Mouse (Mus musculus): ENCODE measurements around the gene Fam149a. TPM values are rescaled to one million over a fixed set of nuclear protein-coding genes. Genes with fewer than 3 reads are reported as not detected.

Gene Fam149a
- polyA plus RNA-seq, 1 experiment from 2014 or later = 13.1 TPM

- H3K9me3 ChIP-seq = no peaks in the 10 kb centered on the region
- DNase-seq (ENCODE audit: low spot score) = no peak
- no peaks in the 10 kb centered on the region for H3K36me3 ChIP-seq (replicated peaks)
- H3K4me1 ChIP-seq = peaks cover 16% of the 10 kb centered on the region
- H3K27ac ChIP-seq (replicated peaks) = no peak overlapping the region
- 64% methylated on average over 6 of the region's 6 CpGs for WGBS
- H3K4me3 ChIP-seq = no peak overlapping the region
- H3K27me3 ChIP-seq (replicated peaks; ENCODE audit: low read depth, poor library complexity, severe bottlenecking) = no peaks in the 10 kb centered on the region
These were observed 19.8 kb downstream of the Fam149a start for GRCm38 (mm10) chr8:45362323-45362722.

GRCm38 (mm10) chr8:45359091-45359605 is 22.9 kb downstream of the Fam149a start:
- Histone ChIP-seq H3K4me3 (peak overlapping the region; percentile 78; the same call in 1 of the 2 replicates), H3K27me3 (replicated peaks; ENCODE audit: low read depth, poor library complexity, severe bottlenecking) (no peaks in the 10 kb centered on the region), H3K27ac (replicated peaks) (peak overlapping the region; percentile 89; the same call in 1 of the 2 replicates), H3K36me3 (replicated peaks) (peaks cover 2% of the 10 kb centered on the region; the same call in 1 of the 2 replicates), H3K4me1 (peaks cover 16% of the 10 kb centered on the region), H3K9me3 (no peaks in the 10 kb centered on the region)
- DNase-seq (ENCODE audit: low spot score) = peak; percentile 30
- 82% methylated on average over 6 of the region's 6 CpGs for WGBS

GRCm38 (mm10) chr8:45358132-45358918 is 23.8 kb downstream of the Fam149a start:
- peak; percentile 74 for DNase-seq (ENCODE audit: low spot score)
- Histone ChIP-seq H3K36me3 (replicated peaks) (peaks cover 2% of the 10 kb centered on the region; the same call in 1 of the 2 replicates), H3K27ac (replicated peaks) (peak overlapping the region; percentile 89), H3K9me3 (no peaks in the 10 kb centered on the region), H3K4me3 (peak overlapping the region; percentile 78), H3K27me3 (replicated peaks; ENCODE audit: low read depth, poor library complexity, severe bottlenecking) (no peaks in the 10 kb centered on the region), H3K4me1 (peaks cover 16% of the 10 kb centered on the region)
- WGBS = 4% methylated on average over 49 of the region's 49 CpGs

GRCm38 (mm10) chr8:45355809-45356208 is 26.3 kb downstream of the Fam149a start:
- peaks cover 15% of the 10 kb centered on the region for H3K36me3 ChIP-seq (replicated peaks)

GRCm38 (mm10) chr8:45345031-45345430 is 37.1 kb downstream of the Fam149a start:
- 21% methylated on average over 6 of the region's 6 CpGs for WGBS
- no peak overlapping the region for H3K27ac ChIP-seq (replicated peaks)
- no peaks in the 10 kb centered on the region for H3K9me3 ChIP-seq
- H3K36me3 ChIP-seq (replicated peaks) = peaks cover 59% of the 10 kb centered on the region
- no peaks in the 10 kb centered on the region for H3K4me1 ChIP-seq
- H3K27me3 ChIP-seq (replicated peaks; ENCODE audit: low read depth, poor library complexity, severe bottlenecking) = no peaks in the 10 kb centered on the region
- peak; percentile 81 for DNase-seq (ENCODE audit: low spot score)
- no peak overlapping the region for H3K4me3 ChIP-seq

More at GRCm38 (mm10) chr8:45355809-45356208, 26.3 kb downstream of the Fam149a start:
- Histone ChIP-seq H3K9me3 (no peaks in the 10 kb centered on the region), H3K27me3 (replicated peaks; ENCODE audit: low read depth, poor library complexity, severe bottlenecking) (no peaks in the 10 kb centered on the region), H3K4me1 (peaks cover 16% of the 10 kb centered on the region), H3K27ac (replicated peaks) (no peak overlapping the region), H3K4me3 (no peak overlapping the region)
- WGBS = 84% methylated on average over 6 of the region's 6 CpGs
- DNase-seq (ENCODE audit: low spot score) = no peak

- H3K36me3 ChIP-seq (replicated peaks) = peaks cover 60% of the 10 kb centered on the region
- H3K27ac ChIP-seq (replicated peaks) = no peak overlapping the region
- H3K9me3 ChIP-seq = no peaks in the 10 kb centered on the region
- WGBS = 87% methylated on average over 8 of the region's 8 CpGs
- no peaks in the 10 kb centered on the region for H3K27me3 ChIP-seq (replicated peaks; ENCODE audit: low read depth, poor library complexity, severe bottlenecking)
- no peak overlapping the region for H3K4me3 ChIP-seq
- no peak for DNase-seq (ENCODE audit: low spot score)
- H3K4me1 ChIP-seq = no peaks in the 10 kb centered on the region
These were observed 37.8 kb downstream of the Fam149a start for GRCm38 (mm10) chr8:45344298-45344697.

GRCm38 (mm10) chr8:45341630-45342628 is 40.2 kb downstream of the Fam149a start:
- Histone ChIP-seq H3K9me3 (no peaks in the 10 kb centered on the region), H3K27me3 (replicated peaks; ENCODE audit: low read depth, poor library complexity, severe bottlenecking) (no peaks in the 10 kb centered on the region), H3K27ac (replicated peaks) (no peak overlapping the region), H3K36me3 (replicated peaks) (peaks cover 42% of the 10 kb centered on the region), H3K4me3 (no peak overlapping the region), H3K4me1 (no peaks in the 10 kb centered on the region)
- no peak for DNase-seq (ENCODE audit: low spot score)
- WGBS = 91% methylated on average over 12 of the region's 12 CpGs

- DNase-seq (ENCODE audit: low spot score) = peak; percentile 22
- Histone ChIP-seq H3K4me3 (peak overlapping the region; percentile 77), H3K36me3 (replicated peaks) (no peaks in the 10 kb centered on the region; the same call in 1 of the 2 replicates), H3K4me1 (peaks cover 11% of the 10 kb centered on the region; the same call in 1 of the 2 replicates), H3K27me3 (replicated peaks; ENCODE audit: low read depth, poor library complexity, severe bottlenecking) (peaks cover 17% of the 10 kb centered on the region), H3K27ac (replicated peaks) (peak overlapping the region; percentile 69), H3K9me3 (no peaks in the 10 kb centered on the region)
- WGBS = 2% methylated on average over 8 of the region's 8 CpGs
These were observed 48.6 kb downstream of the Fam149a start for GRCm38 (mm10) chr8:45333493-45333892.

- under 1% methylated on average over 44 of the region's 44 CpGs for WGBS
- peaks cover 17% of the 10 kb centered on the region for H3K27me3 ChIP-seq (replicated peaks; ENCODE audit: low read depth, poor library complexity, severe bottlenecking)
- H3K36me3 ChIP-seq (replicated peaks) = no peaks in the 10 kb centered on the region; the same call in 1 of the 2 replicates
- no peaks in the 10 kb centered on the region for H3K9me3 ChIP-seq
- peak within 1 kb of the TSS; percentile 69 for H3K27ac ChIP-seq (replicated peaks)
- peak within 1 kb of the TSS; percentile 77 for H3K4me3 ChIP-seq
- DNase-seq (ENCODE audit: low spot score) = peak; percentile 76
- H3K4me1 ChIP-seq = peaks cover 11% of the 10 kb centered on the region; the same call in 1 of the 2 replicates
These were observed 49.2 kb downstream of the Fam149a start, which contains the start of gene Cyp4v3 for GRCm38 (mm10) chr8:45332685-45333409. Gene Cyp4v3 (minus strand): TSS chr8:45333216.

- no peak for DNase-seq (ENCODE audit: low spot score)
- WGBS = 77% methylated on average over 3 of the region's 3 CpGs
- Histone ChIP-seq H3K27me3 (replicated peaks; ENCODE audit: low read depth, poor library complexity, severe bottlenecking) (peaks cover 17% of the 10 kb centered on the region), H3K4me3 (no peak overlapping the region), H3K27ac (replicated peaks) (no peak overlapping the region), H3K36me3 (replicated peaks) (no peaks in the 10 kb centered on the region), H3K9me3 (no peaks in the 10 kb centered on the region), H3K4me1 (peaks cover 11% of the 10 kb centered on the region; the same call in 1 of the 2 replicates)
These were observed 51.2 kb downstream of the Fam149a start for GRCm38 (mm10) chr8:45330856-45331255.

- 88% methylated on average over 6 of the region's 6 CpGs for WGBS
- no peaks in the 10 kb centered on the region for H3K9me3 ChIP-seq
- no peak for DNase-seq (ENCODE audit: low spot score)
These were observed 52.7 kb downstream of the Fam149a start for GRCm38 (mm10) chr8:45329206-45329980.

More at GRCm38 (mm10) chr8:45329206-45329980, 52.7 kb downstream of the Fam149a start:
- Histone ChIP-seq H3K27ac (replicated peaks) (no peak overlapping the region), H3K4me1 (peaks cover 11% of the 10 kb centered on the region; the same call in 1 of the 2 replicates), H3K36me3 (replicated peaks) (no peaks in the 10 kb centered on the region), H3K4me3 (no peak overlapping the region), H3K27me3 (replicated peaks; ENCODE audit: low read depth, poor library complexity, severe bottlenecking) (peaks cover 17% of the 10 kb centered on the region)
